In the genomic region with DNA sequence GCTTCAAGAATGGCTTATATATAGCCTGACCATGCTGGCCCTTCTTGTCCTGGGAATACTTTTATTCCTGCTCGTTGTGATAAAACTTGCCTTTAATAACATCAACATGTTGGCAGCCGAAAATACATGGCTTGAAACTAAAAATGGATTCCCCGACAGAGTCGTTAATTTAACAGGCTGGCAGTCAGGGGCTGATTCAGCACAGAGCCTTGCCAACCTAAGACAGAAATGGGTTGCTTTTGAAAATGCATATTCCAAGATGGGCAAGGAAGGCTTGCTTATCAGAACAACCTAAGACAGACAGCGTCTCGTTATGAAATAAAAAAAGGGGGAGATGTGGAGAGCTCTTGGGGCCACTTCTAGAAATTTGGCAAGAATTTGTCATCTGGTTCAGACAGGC, we compare ENCODE assay signal across 21 mouse cellular contexts. TPM values are rescaled to one million over a fixed set of nuclear protein-coding genes. Genes with fewer than 3 reads are reported as not detected.
DNase-seq lines count a peak whose midpoint lies in the region; ATAC-seq and TF ChIP-seq lines count a peak whose summit lies in the region.
"Had no signal": no experiment of that assay in that cellular context is flagged by ENCODE, and none has a peak within 500 bp of the region (broad histone marks: within the 10 kb centered on the region; RNA-seq: fewer than 3 reads in every experiment).

No protein-coding gene starts in this region.

- H3K4me2 ChIP-seq in forebrain, embryonic 16.5 days (ENCODE audit: low read length) = no peak overlapping the region
- 0 out of 2 replicates have a peak overlapping the region, but pooled peaks have one; percentile 10 for H3K4me2 ChIP-seq in heart, embryonic 13.5 days
- H3K4me2 ChIP-seq in heart, embryonic 11.5 days = no peak overlapping the region
- H3K4me2 ChIP-seq in heart, postnatal 0 days (ENCODE audit: low read depth, low read length) = peak overlapping the region; percentile 6; the same call in 1 of the 2 replicates
- H3K4me2 ChIP-seq: embryonic facial prominence, embryonic 12.5 days; hindbrain, embryonic 15.5 days; kidney, embryonic 15.5 days had no signal

- 54% methylated on average over 6 of the region's 6 CpGs for WGBS in forebrain, embryonic 16.5 days
- 92% methylated on average over 6 of the region's 6 CpGs for WGBS in forebrain, embryonic 10.5 days
- 35% methylated on average over 6 of the region's 6 CpGs for WGBS in heart, embryonic 13.5 days
- 70% methylated on average over 6 of the region's 6 CpGs for WGBS in heart, embryonic 11.5 days (ENCODE audit: insufficient replicate concordance)
- WGBS in heart, postnatal 0 days = 16% methylated on average over 6 of the region's 6 CpGs

- no peak for DNase-seq in forebrain, embryonic 10.5 days (ENCODE audit: extremely low spot score, low spot score)
- DNase-seq in heart, postnatal 0 days (ENCODE audit: low spot score) = no peak
- no peak for DNase-seq in heart, postnatal 4 days
- DNase-seq in brain, embryonic 18.5 days (ENCODE audit: low read depth, low spot score) = peak; percentile 20
- DNase-seq in kidney, adult 18-20 months = no peak
- DNase-seq: adrenal gland, postnatal 14 days; cerebellum, adult 11 months; cerebellum, adult 8-10 months; cerebellum, postnatal 25 days; gastrocnemius, postnatal 25 days; kidney, adult 2 months; kidney, postnatal 14 days had no signal

- H3K4me1 ChIP-seq in forebrain, embryonic 16.5 days (replicated peaks; ENCODE audit: control insufficient read depth, insufficient read depth, low read length) = peaks cover 9% of the 10 kb centered on the region; the same call in 1 of the 2 replicates
- 0 out of 2 replicates have a peak, but pooled peaks cover 3% of the 10 kb centered on the region for H3K4me1 ChIP-seq in forebrain, embryonic 10.5 days
- H3K4me1 ChIP-seq in heart, embryonic 13.5 days = peaks cover 48% of the 10 kb centered on the region
- H3K4me1 ChIP-seq in heart, embryonic 11.5 days (ENCODE audit: control insufficient read depth, insufficient read depth, low read length) = peaks cover 9% of the 10 kb centered on the region
- peaks cover 41% of the 10 kb centered on the region for H3K4me1 ChIP-seq in heart, postnatal 0 days (ENCODE audit: control insufficient read depth, insufficient read depth)
- H3K4me1 ChIP-seq: embryonic facial prominence, embryonic 12.5 days; hindbrain, embryonic 15.5 days had no signal

- H3K9me3 ChIP-seq in forebrain, embryonic 16.5 days (ENCODE audit: control insufficient read depth, low read length) = no peaks in the 10 kb centered on the region
- H3K9me3 ChIP-seq in forebrain, embryonic 10.5 days = no peaks in the 10 kb centered on the region
- H3K9me3 ChIP-seq in heart, embryonic 13.5 days = no peaks in the 10 kb centered on the region
- no peaks in the 10 kb centered on the region for H3K9me3 ChIP-seq in heart, embryonic 11.5 days (replicated peaks; ENCODE audit: control insufficient read depth, low read length)
- no peaks in the 10 kb centered on the region for H3K9me3 ChIP-seq in heart, postnatal 0 days (replicated peaks; ENCODE audit: control insufficient read depth, low read length)
- H3K9me3 ChIP-seq: embryonic facial prominence, embryonic 12.5 days; hindbrain, embryonic 15.5 days; kidney, embryonic 15.5 days had no signal

- H3K27ac ChIP-seq in forebrain, embryonic 16.5 days (ENCODE audit: low read length) = no peak overlapping the region
- no peak overlapping the region for H3K27ac ChIP-seq in forebrain, embryonic 10.5 days
- peak overlapping the region; percentile 57 for H3K27ac ChIP-seq in heart, embryonic 13.5 days (replicated peaks)
- no peak overlapping the region for H3K27ac ChIP-seq in heart, embryonic 11.5 days (ENCODE audit: low read depth, low read length)
- peak overlapping the region; percentile 75 for H3K27ac ChIP-seq in heart, postnatal 0 days (ENCODE audit: low read depth)
- H3K27ac ChIP-seq: embryonic facial prominence, embryonic 12.5 days; hindbrain, embryonic 15.5 days; kidney, embryonic 15.5 days had no signal

- H3K9ac ChIP-seq in forebrain, embryonic 16.5 days (replicated peaks; ENCODE audit: low read depth, low read length) = no peak overlapping the region
- no peak overlapping the region for H3K9ac ChIP-seq in heart, embryonic 13.5 days
- H3K9ac ChIP-seq in heart, embryonic 11.5 days (ENCODE audit: low read depth, low read length) = no peak overlapping the region
- no peak overlapping the region for H3K9ac ChIP-seq in heart, postnatal 0 days (replicated peaks; ENCODE audit: low read depth, low read length)
- H3K9ac ChIP-seq: embryonic facial prominence, embryonic 12.5 days; hindbrain, embryonic 15.5 days; kidney, embryonic 15.5 days had no signal

- no peak overlapping the region for H3K4me3 ChIP-seq in forebrain, embryonic 16.5 days (replicated peaks; ENCODE audit: low read length)
- no peak overlapping the region for H3K4me3 ChIP-seq in forebrain, embryonic 10.5 days
- no peak overlapping the region for H3K4me3 ChIP-seq in heart, embryonic 13.5 days
- no peak overlapping the region for H3K4me3 ChIP-seq in heart, embryonic 11.5 days (ENCODE audit: low read depth, low read length)
- no peak overlapping the region for H3K4me3 ChIP-seq in heart, postnatal 0 days (ENCODE audit: low read depth, low read length)
- H3K4me3 ChIP-seq: embryonic facial prominence, embryonic 12.5 days; hindbrain, embryonic 15.5 days; kidney, embryonic 15.5 days had no signal

- no peaks in the 10 kb centered on the region for H3K36me3 ChIP-seq in forebrain, embryonic 16.5 days (ENCODE audit: control insufficient read depth, insufficient read depth)
- H3K36me3 ChIP-seq in forebrain, embryonic 10.5 days (replicated peaks) = no peaks in the 10 kb centered on the region
- H3K36me3 ChIP-seq in heart, embryonic 13.5 days = no peaks in the 10 kb centered on the region
- H3K36me3 ChIP-seq in heart, embryonic 11.5 days (ENCODE audit: control insufficient read depth, insufficient read depth, low read length) = no peaks in the 10 kb centered on the region
- H3K36me3 ChIP-seq in heart, postnatal 0 days (replicated peaks; ENCODE audit: control insufficient read depth, insufficient read depth, low read length) = no peaks in the 10 kb centered on the region
- H3K36me3 ChIP-seq: embryonic facial prominence, embryonic 12.5 days; hindbrain, embryonic 15.5 days; kidney, embryonic 15.5 days had no signal

- TF ChIP-seq CTCF in heart, postnatal 0 days (IDR thresholded peaks at IDR 0.05; ENCODE audit: low read depth) = no peak

- peak; percentile 59 for ATAC-seq in forebrain, embryonic 16.5 days
- no peak for ATAC-seq in heart, embryonic 13.5 days (ENCODE audit: extremely low read depth, insufficient number of reproducible peaks, low FRiP score, low TSS enrichment)
- ATAC-seq in heart, embryonic 11.5 days (replicated peaks; ENCODE audit: insufficient number of reproducible peaks, low FRiP score, low TSS enrichment) = no peak
- peak; percentile 34 for ATAC-seq in heart, postnatal 0 days (ENCODE audit: insufficient read depth, low read depth)
- ATAC-seq: activated CD4-positive, CD25-positive, alpha-beta regulatory T cell, adult 4 months; forebrain, embryonic 14.5 days; Patski had no signal

- no peak for TF ChIP-seq EP300 in heart, postnatal 0 days (IDR thresholded peaks at IDR 0.05; ENCODE audit: low read depth)

- H3K27me3 ChIP-seq in forebrain, embryonic 16.5 days (replicated peaks; ENCODE audit: control insufficient read depth, insufficient read depth, low read length) = no peaks in the 10 kb centered on the region
- no peaks in the 10 kb centered on the region for H3K27me3 ChIP-seq in forebrain, embryonic 10.5 days (ENCODE audit: poor library complexity, severe bottlenecking)
- H3K27me3 ChIP-seq in heart, embryonic 13.5 days (replicated peaks) = peaks cover 6% of the 10 kb centered on the region; the same call in 1 of the 2 replicates
- no peaks in the 10 kb centered on the region for H3K27me3 ChIP-seq in heart, embryonic 11.5 days (ENCODE audit: control insufficient read depth, insufficient read depth, low read length)
- no peaks in the 10 kb centered on the region for H3K27me3 ChIP-seq in heart, postnatal 0 days (ENCODE audit: control insufficient read depth, insufficient read depth, low read length)
- H3K27me3 ChIP-seq: embryonic facial prominence, embryonic 12.5 days; hindbrain, embryonic 15.5 days; Patski had no signal

RNA-seq across cellular contexts. Expression of a gene that starts 15.0 kb away (rescaled TPM):
- 118 and 124 TPM in 2 replicates for polyA plus RNA-seq in forebrain, embryonic 16.5 days (2015; fragmentation: Nextera tagmentation; extraction: Ambion mirVana)
- polyA plus RNA-seq in forebrain, embryonic 10.5 days (2016; fragmentation: Nextera tagmentation; extraction: Ambion mirVana) = 27.2 and 28.0 TPM in 2 replicates
- polyA plus RNA-seq in heart, embryonic 13.5 days (2015; fragmentation: Nextera tagmentation; extraction: Ambion mirVana) = 103 and 108 TPM in 2 replicates
- polyA plus RNA-seq in heart, embryonic 11.5 days (2014; fragmentation: Nextera tagmentation; extraction: Ambion mirVana) = 77.9 and 95.2 TPM in 2 replicates
- 77.7 and 87.6 TPM in 2 replicates for total RNA-seq in heart, postnatal 0 days (2014; rRNA removed; ENCODE audit: low replicate concordance)
- 149 and 175 TPM in 2 replicates for polyA plus RNA-seq in heart, postnatal 0 days (2015; fragmentation: Nextera tagmentation; extraction: Ambion mirVana)
- total RNA-seq in heart, postnatal 4 days (2021) = 10 to 100 TPM; 87.1 to 89.9 TPM

RNA-seq across cellular contexts. Expression of a gene that starts 46.8 kb away (rescaled TPM):
- 55.9 and 56.1 TPM in 2 replicates for polyA plus RNA-seq in forebrain, embryonic 16.5 days (2015; fragmentation: Nextera tagmentation; extraction: Ambion mirVana)
- polyA plus RNA-seq in forebrain, embryonic 10.5 days (2016; fragmentation: Nextera tagmentation; extraction: Ambion mirVana) = 48.3 and 52.7 TPM in 2 replicates
- polyA plus RNA-seq in heart, embryonic 13.5 days (2015; fragmentation: Nextera tagmentation; extraction: Ambion mirVana) = 33.1 and 37.9 TPM in 2 replicates
- 37.1 and 38.6 TPM in 2 replicates for polyA plus RNA-seq in heart, embryonic 11.5 days (2014; fragmentation: Nextera tagmentation; extraction: Ambion mirVana)
- 32.6 and 42.6 TPM in 2 replicates for total RNA-seq in heart, postnatal 0 days (2014; rRNA removed; ENCODE audit: low replicate concordance)
- polyA plus RNA-seq in heart, postnatal 0 days (2015; fragmentation: Nextera tagmentation; extraction: Ambion mirVana) = 23.7 and 24.0 TPM in 2 replicates
- 10 to 100 TPM; 50.3 to 56.0 TPM for total RNA-seq in heart, postnatal 4 days (2021)

Comparison
In these comparisons a context has a peak if more than half of its experiments do, and no peak if none do; other contexts are left out.
1. ATAC-seq: peak in forebrain, embryonic 16.5 days (single experiment) and heart, postnatal 0 days (single experiment); none in heart, embryonic 13.5 days (single experiment) and heart, embryonic 11.5 days (single experiment).
2. H3K27ac ChIP-seq: peak in heart, embryonic 13.5 days (single experiment) and heart, postnatal 0 days (single experiment); none in forebrain, embryonic 16.5 days (single experiment), forebrain, embryonic 10.5 days (single experiment) and heart, embryonic 11.5 days (single experiment).
3. H3K4me2 ChIP-seq: peak in heart, embryonic 13.5 days (single experiment) and heart, postnatal 0 days (single experiment); none in forebrain, embryonic 16.5 days (single experiment) and heart, embryonic 11.5 days (single experiment).